Mouse (Mus musculus): ENCODE data around the gene Cage1.
A peak's percentile ranks its signal among the peaks of the same experiment; 100 is the strongest.

The Cage1 gene

DNA sequence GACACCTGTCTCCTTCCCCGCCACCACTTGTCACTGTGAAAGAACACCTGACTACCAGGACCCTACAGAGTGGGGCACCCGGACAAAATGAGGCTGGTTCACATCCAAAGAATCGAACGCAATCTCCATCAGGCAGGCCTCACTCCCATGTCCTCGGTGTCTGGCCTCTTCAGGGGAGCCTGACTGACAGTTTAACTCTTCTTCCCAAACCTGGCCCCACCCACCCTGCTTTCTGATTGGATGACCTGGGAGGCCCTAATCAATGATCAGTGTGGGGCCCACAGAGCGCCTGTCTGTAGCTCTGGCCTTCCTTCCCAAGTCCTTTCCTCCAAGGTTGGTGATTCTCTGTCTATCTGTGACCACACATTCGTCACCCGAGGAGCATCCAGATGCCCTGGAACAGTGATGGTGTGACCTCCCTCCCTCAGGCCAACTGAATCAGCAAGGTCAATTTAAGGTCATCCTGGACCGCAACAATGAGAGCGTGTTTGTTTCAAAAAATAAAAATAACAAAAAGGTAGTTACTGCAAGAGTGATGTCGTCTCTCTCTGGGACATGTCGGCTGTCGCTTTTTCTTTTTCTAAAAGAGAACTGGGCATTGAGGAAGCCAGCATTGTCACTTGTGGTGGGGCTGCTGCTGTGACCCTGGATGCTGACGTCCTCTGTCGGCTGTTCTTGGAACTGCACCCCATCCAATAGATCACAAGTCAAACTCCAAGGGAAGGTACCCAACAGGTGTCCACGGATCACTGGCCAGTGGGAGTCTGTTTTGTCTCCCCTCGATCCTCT is 71.5 kb downstream of the Cage1 start:
- no peak for DNase-seq (ENCODE audit: low spot score in 2 of 2)

DNA sequence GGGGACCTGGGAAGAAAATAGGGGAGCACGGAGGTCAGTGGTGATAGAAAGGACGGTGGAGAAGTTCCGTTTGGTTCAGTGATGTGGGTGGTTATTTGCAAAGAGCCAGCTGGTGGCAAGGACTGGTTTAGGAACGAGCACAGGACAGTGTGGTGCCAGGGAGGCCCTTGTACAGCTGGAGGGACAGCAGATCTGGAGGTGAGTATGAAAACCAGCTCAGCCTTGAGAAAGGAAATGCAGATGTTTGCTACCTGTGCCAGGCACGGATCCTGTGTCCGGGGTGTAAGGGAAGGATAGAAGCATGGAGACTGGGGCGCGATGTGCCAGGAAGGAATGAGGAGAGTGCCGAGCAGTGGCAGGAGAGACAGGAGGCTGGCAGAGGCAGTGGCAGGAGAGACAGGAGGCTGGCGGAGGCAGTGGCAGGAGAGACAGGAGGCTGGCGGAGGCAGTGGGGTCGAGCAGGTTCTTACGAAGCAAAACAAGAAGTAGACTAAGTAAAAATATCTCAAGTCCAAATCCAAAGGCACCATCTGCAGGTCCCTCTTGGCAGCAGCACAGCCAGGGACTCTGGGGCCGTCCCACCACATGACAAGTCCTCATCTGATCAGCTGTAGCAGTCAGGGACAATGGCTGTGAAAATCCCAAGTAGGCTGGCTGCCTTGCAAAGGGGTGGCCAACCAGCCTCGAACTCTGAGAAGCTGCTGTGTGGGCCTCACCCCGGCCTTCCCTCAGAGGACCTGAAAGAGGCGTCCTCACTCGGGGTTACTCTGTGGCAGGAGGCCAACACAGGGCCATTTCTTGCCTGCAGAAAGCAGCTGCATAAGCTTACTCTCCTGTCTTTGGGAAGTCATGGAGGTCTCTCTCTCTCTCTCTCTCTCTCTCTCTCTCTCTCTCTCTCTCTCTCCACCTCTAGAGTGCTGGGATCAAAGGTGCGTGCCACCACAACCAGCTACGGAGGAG is 72.5 kb downstream of the Cage1 start:
- no peak for DNase-seq (ENCODE audit: low spot score in 2 of 2)

DNA sequence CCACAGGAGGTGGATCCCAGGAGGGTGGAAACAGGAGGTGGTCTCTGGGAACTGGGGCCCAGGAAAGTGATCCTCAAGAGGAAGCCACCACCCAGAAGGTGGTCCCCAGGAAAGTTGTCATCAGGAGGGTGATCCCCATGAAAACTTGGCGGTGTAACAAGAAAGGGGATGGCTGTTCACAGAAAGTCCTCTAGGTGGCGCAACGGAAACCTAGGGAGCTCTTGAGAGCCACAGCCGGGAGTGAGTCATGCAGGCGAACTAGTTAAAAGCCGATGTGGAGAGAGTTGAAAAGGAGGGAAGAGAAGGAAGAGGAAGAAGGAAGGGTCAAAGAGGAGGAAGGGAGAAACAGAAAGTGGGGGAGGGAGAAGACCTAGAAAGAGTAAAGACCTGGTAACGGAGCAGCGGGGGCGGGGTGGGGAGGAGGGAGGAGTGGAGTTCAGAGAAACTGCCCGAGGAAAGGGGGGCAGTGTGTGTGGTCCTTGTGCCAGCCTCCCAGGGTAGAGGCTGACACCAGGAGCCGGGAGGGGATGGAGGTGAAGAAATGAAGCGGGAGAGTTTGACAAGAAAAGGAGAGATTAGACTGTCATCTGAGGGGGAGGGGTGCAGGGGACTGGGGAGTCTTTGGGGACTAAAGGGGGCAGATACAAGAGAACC is 73.4 kb downstream of the Cage1 start:
- peak in 1 of 2 experiments; percentile 63 for DNase-seq (ENCODE audit: low spot score in 2 of 2)

DNA sequence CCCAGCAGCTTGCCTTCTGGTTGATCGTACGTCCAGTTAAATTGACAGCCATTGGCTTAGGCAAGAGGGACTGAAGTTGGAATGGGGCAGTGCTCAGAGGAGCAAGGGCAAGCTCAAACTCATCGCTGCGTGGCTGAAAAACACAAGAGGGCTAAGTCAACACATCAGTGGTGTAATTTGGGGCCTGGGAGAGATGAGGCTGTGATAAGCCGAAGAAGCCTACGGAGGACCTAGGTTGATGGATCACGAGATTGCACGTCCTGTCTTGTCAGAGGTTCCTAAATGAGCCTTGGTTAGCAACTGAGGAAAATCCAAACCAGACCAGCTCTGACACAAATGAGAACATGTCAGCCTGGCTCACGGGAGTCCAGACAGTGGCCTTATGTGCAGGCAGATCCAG is 74.3 kb downstream of the Cage1 start:
- DNase-seq (ENCODE audit: low spot score in 2 of 2) = no peak

DNA sequence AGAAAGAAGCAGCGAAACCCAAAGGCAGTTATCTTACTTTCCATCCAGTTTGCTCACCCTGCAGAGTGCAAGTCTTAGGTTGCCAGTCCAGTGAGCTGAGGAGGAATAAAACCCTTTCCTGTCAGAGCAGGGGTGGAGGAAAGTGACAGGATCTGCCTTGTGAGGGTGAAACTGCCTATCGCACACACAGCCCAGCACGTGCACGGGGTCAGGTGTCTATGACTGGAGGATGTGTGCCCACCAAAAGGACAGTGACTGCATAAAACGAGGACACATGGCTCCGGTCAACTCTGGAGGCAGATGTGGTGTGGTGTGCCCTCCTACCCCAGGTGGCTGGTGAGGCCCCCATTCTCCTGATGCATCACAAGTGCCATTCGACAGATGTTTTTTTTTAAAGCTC is 76.9 kb downstream of the Cage1 start:
- no peak for DNase-seq (ENCODE audit: low spot score in 2 of 2)

DNA sequence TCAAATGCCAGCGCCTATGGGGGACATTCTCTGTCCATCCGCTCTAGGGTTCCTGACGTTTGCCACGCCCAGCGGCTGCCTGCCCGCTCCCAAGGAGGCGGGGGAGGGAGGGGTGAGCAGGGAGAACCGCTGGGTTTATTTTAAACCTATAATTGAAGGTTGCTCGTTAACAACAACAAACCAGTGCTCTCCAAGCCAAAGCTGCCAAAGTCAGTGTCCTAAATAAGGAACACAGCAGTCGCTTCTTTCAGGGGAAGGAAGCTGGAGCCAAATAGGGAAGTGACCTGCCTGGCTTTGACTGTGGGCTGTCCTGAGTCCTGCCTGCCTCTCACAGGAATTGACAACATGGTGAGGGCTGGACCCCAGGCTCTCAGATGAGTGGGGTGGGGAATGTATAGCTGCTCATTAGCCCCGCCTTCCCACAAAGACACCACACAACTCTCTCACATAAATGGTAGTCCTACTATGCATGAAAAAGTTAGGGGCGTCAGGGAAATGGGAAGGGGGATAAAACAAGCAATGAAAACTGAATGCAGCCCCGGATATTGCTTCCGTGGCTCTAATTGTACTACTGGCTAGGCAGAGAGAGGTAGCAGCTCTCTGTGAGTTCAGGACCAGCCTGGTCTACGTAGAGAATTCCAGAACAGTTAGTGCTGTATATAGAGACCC is 77.5 kb downstream of the Cage1 start:
- DNase-seq (ENCODE audit: low spot score in 2 of 2) = no peak

DNA sequence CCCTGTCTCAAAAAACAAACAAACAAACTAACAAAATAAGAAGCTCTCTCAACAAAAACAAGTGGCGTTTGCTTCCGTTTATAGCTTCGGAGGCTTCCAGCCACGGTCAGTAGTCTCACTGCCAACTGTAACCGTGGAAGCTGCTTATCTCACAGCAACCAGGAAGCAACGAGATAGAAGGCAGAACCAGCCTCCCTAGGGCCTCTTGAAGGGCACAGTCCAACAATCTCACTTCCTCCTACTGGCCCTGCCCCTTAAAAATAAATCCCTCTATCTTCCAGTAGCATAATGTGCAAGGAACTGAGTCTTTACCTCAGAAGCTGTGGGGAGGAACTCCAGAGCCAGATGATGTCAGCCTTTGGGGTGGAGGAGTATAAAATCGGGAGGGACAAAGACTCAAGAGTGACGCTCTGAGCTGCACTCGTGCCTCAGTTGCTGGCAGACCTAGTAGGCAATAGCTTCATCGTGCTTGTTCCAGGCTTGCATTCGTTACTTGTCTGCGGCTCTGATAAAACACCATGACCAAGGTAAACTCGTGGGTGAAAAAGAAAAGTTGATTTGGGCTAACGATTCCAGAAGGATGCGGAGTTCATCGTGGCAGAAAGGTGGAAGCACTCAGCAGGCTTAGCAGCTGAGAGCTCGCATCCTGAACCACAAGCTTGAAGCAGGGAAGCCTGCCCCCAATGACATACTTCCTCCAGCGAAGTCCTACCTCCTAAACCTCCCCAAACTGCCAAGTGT is 78.2 kb downstream of the Cage1 start:
- DNase-seq (ENCODE audit: low spot score in 2 of 2) = no peak

Measured in frontal cortex, postnatal 14 days (tissue).